Mouse (Mus musculus): ENCODE measurements around the gene Ptpa.

- TF ChIP-seq CTCF (IDR thresholded peaks at IDR 0.05; ENCODE audit: low read depth, low read length) (no peak), POLR2A (IDR thresholded peaks at IDR 0.05; ENCODE audit: extremely low read depth, insufficient read depth, low read length) (no peak)
Observed at GRCm38 (mm10) chr2:30381377-30381725, 34.5 kb upstream of the Ptpa start.

All from liver, adult 2 months (tissue).